Mouse (Mus musculus) brain, adult 10 weeks (tissue): ENCODE results near the gene Cyp2c40. TPM values are rescaled to one million over a fixed set of nuclear protein-coding genes. Genes with fewer than 3 reads are reported as not detected.

Source experiments
- polyA plus RNA-seq: library from polyadenylated mRNA; stranded (reverse); fragments of 350-450 nt; fragmentation: Illumina TruSeq; extraction: RNeasy Lipid Tissue Mini Kit (QIAGEN cat#74804); gene quantifications from one replicate; pipeline ENCODE4 v1.2.3, GENCODE M21; 2015; ENCODE audit warnings: low read depth, low replicate concordance

Gene Cyp2c40
- polyA plus RNA-seq = not detected

GRCm38 (mm10) chr19:39812714-39813113, at the start of gene Cyp2c40:
Gene Cyp2c40 (minus strand): TSS chr19:39812814.

GRCm38 (mm10) chr19:39740920-39741319, 71.7 kb downstream of the Cyp2c40 start, which contains the start of gene Cyp2c68:
Gene Cyp2c68 (minus strand): TSS chr19:39741054.

Other genes starting within 250 kb of the Cyp2c40 start
- gene Cyp2c67, start 163.8 kb downstream of the Cyp2c40 start, polyA plus RNA-seq = not detected
- gene Cyp2c68, start 71.8 kb downstream of the Cyp2c40 start, polyA plus RNA-seq = not detected
- gene Cyp2c69, start 74.0 kb upstream of the Cyp2c40 start, polyA plus RNA-seq = not detected
- 0.24 TPM for gene Cyp2c37, start 179.6 kb upstream of the Cyp2c40 start, polyA plus RNA-seq